Mouse (Mus musculus): Measurements from ENCODE around the gene Mycbp2.

GRCm38 (mm10) chr14:103385084-103385610 lies 38.5 kb upstream of the Mycbp2 start:
- no peak for TF ChIP-seq POLR2A (IDR thresholded peaks at IDR 0.05; ENCODE audit: insufficient read depth, low read depth, low read length)
- TF ChIP-seq CTCF (IDR thresholded peaks at IDR 0.05): no peak

Data from heart, adult 2 months (tissue).